Mouse (Mus musculus) small intestine, adult 2 months (tissue): ENCODE results near the gene Prps1l1. TPM values are rescaled to one million over a fixed set of nuclear protein-coding genes. Genes with fewer than 3 reads are reported as not detected.

Experiments
- H3K27ac ChIP-seq: fragments of 200-500 bp; 2 replicates; pipeline ENCODE4 v1.5.1; 2012; ENCODE audit warnings: low read depth, low read length, control low read depth, inconsistent platforms; ENCODE audit not compliant: insufficient read depth
- H3K27me3 ChIP-seq: fragments of 200-500 bp; 2 replicates; pipeline ENCODE4 v1.6.1; 2012; ENCODE audit warnings: mild to moderate bottlenecking, moderate library complexity, low read length, inconsistent platforms; ENCODE audit not compliant: control insufficient read depth, insufficient read depth
- H3K36me3 ChIP-seq: fragments of 200-500 bp; 2 replicates; pipeline ENCODE4 v1.6.1; 2012; ENCODE audit warnings: mild to moderate bottlenecking, low read length, control low read depth, inconsistent platforms; ENCODE audit not compliant: control insufficient read depth, insufficient read depth
- H3K4me1 ChIP-seq: fragments of 200-500 bp; 2 replicates; pipeline ENCODE4 v1.6.1; 2012; ENCODE audit warnings: low read length, inconsistent platforms, mixed read lengths; ENCODE audit not compliant: control insufficient read depth, insufficient read depth, insufficient read length
- H3K4me3 ChIP-seq: fragments of 200-500 bp; 2 replicates; pipeline ENCODE4 v1.5.1; 2012; ENCODE audit warnings: low read depth, mild to moderate bottlenecking, control low read depth, inconsistent platforms, low read length, moderate library complexity
- CTCF ChIP-seq: fragments of 200-500 bp; IDR thresholded peaks from 2 replicates; pipeline ENCODE4 v1.5.1; 2012; ENCODE audit warnings: low read depth, mild to moderate bottlenecking, control low read depth, inconsistent platforms, low read length, moderate library complexity, mixed read lengths; ENCODE audit not compliant: insufficient replicate concordance, insufficient read length; ENCODE audit errors: extremely low read depth
- POLR2A ChIP-seq: fragments of 200-500 bp; IDR thresholded peaks from 2 replicates; pipeline ENCODE4 v1.6.1; 2012; ENCODE audit warnings: low read depth, mild to moderate bottlenecking, control low read depth, inconsistent platforms, low read length, moderate library complexity
- WGBS: fragments of 180-500 bp; shearing (Covaris S2); methylation state at CpG from one replicate; pipeline ENCODE4 v1.1.7; 2018; 5-methylcytosine and 5-hydroxymethylcytosine counted together
- polyA plus RNA-seq: library from polyadenylated mRNA; depleted of rRNA; stranded (reverse); fragments of >200 nt; gene quantifications from 2 replicates; pipeline ENCODE4 v1.2.3, GENCODE M21; 2012; rRNA removed

Gene Prps1l1
- polyA plus RNA-seq, 1 experiment, result not detected

GRCm38 (mm10) chr12:35025916-35026432, 41.4 kb downstream of the Prps1l1 start:
- no peak for TF ChIP-seq CTCF
- no peak for TF ChIP-seq POLR2A
- WGBS, result 31% methylated on average over 4 of the region's 4 CpGs
- Histone ChIP-seq H3K36me3 (no peaks in the 10 kb centered on the region), H3K27me3 (no peaks in the 10 kb centered on the region), H3K4me1 (peaks cover 4% of the 10 kb centered on the region; the same call in 1 of the 2 replicates), H3K4me3 (no peak overlapping the region), H3K27ac (no peak overlapping the region)

GRCm38 (mm10) chr12:35027533-35027932, 43.0 kb downstream of the Prps1l1 start:
- Histone ChIP-seq H3K36me3 (no peaks in the 10 kb centered on the region), H3K27ac (no peak overlapping the region), H3K4me1 (no peaks in the 10 kb centered on the region), H3K27me3 (no peaks in the 10 kb centered on the region), H3K4me3 (no peak overlapping the region)
- TF ChIP-seq POLR2A (no peak), CTCF (no peak)
- 73% methylated on average over 1 of the region's 1 CpGs for WGBS

Other genes starting within 250 kb of the Prps1l1 start
- gene Hdac9, start 67.7 kb upstream of the Prps1l1 start, polyA plus RNA-seq, result 0.62 and 0.84 TPM in 2 replicates
- 0.90 and 3.0 TPM in 2 replicates for gene Snx13, start 62.4 kb downstream of the Prps1l1 start, polyA plus RNA-seq